Mouse (Mus musculus): ENCODE measurements around the gene Jkamp. TPM values are rescaled to one million over a fixed set of nuclear protein-coding genes. Genes with fewer than 3 reads are reported as not detected.

Jkamp gene
- total and polyA plus RNA-seq, 3 experiments, result 9.8 to 65.5 (median 35.7) TPM

DNA sequence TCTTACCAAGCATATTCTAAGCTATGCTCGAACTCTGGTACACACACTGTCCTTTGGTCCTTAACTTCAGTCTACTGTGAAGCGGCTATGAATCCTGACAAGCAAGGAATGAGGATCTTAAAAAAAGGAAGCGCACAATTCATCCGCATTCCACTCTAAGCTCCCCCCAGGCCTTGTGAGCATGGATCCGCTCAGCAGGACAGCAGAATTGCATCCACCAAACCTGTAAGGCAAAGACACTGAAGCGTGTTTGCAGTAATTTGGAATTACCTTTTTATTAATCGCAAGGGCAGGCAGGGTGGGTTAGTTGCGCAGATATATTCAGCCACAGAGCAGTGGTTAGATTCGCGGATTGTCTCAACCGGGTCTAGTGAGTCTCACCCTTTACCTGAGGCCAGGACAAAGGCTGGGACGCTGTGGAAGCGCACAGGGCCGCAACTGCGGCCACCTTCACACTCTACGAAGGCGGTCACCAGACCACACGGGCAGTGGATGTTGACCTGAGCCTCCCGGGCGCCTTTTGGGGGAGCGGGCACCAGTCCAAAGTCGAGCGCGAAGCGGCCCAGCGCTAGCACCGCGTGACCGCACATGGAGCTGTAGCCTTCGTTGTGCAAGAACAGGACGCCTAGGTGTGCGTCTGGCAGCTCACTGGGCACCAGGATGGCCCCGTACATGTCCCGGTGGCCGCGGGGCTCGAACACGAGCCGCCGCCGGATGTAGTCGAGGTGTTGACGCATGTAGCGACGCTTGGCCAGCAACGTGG, 947 bp upstream of the Jkamp start:
- no peak for DNase-seq (ENCODE audit: low spot score)
- H3K4me1 ChIP-seq (ENCODE audit: insufficient read depth, low read depth, low read length), result peaks cover 40% of the 10 kb centered on the region

DNA sequence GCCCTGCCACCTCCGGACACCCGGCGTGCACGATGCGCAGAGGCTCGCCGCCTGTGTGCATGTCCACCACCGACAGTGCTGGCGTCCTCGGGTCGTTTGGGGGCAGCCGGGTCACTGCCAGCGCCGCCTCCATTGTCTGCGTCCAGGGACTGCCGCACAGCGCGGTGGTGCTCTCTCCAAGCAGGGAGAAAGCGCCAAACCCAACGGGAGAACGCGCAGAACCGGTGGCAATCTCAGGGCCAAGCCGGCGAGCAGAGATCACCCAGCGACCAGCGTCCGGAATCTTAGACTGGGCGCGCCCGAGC, 413 bp upstream of the Jkamp start:
- Histone ChIP-seq H3K4me3 (ENCODE audit: low read depth, low read length) (peak overlapping the region; percentile 75), H3K4me1 (ENCODE audit: insufficient read depth, low read depth, low read length) (peaks cover 40% of the 10 kb centered on the region), H3K27me3 (ENCODE audit: insufficient read depth, low read length) (peaks cover 18% of the 10 kb centered on the region), H3K36me3 (replicated peaks) (peaks cover 5% of the 10 kb centered on the region), H3K9me3 (replicated peaks) (no peaks in the 10 kb centered on the region)
- ATAC-seq (ENCODE audit: extremely low read depth, insufficient number of reproducible peaks, low FRiP score, poor library complexity, severe bottlenecking) (0 out of 2 replicates have a peak, but pooled peaks have one; percentile 0), DNase-seq (ENCODE audit: low spot score) (peak; percentile 48)
- no peak for TF ChIP-seq GATA2 (IDR thresholded peaks at IDR 0.05; ENCODE audit: borderline replicate concordance, low read depth, low read length)
- TF ChIP-seq TAL1 (conservative IDR thresholded peaks at IDR 0.05; ENCODE audit: low read depth, low read length), result no peak
- no peak for TF ChIP-seq POLR2AphosphoS5 (IDR thresholded peaks at IDR 0.05; ENCODE audit: insufficient replicate concordance, low read depth, low read length)
- TF ChIP-seq CTCF (IDR thresholded peaks at IDR 0.05; ENCODE audit: low read depth, low read length), result no peak
- no peak for TF ChIP-seq GATA1 (IDR thresholded peaks at IDR 0.05; ENCODE audit: borderline replicate concordance, low read length)

More for the DNA sequence above, 947 bp upstream of the Jkamp start:
- H3K36me3 ChIP-seq (replicated peaks), result peaks cover 2% of the 10 kb centered on the region
- ATAC-seq (ENCODE audit: extremely low read depth, insufficient number of reproducible peaks, low FRiP score, poor library complexity, severe bottlenecking), result no peak
- no peak for TF ChIP-seq CTCF (IDR thresholded peaks at IDR 0.05; ENCODE audit: low read depth, low read length)
- TF ChIP-seq POLR2AphosphoS5 (IDR thresholded peaks at IDR 0.05; ENCODE audit: insufficient replicate concordance, low read depth, low read length), result no peak
- TF ChIP-seq GATA2 (IDR thresholded peaks at IDR 0.05; ENCODE audit: borderline replicate concordance, low read depth, low read length), result no peak
- no peak for TF ChIP-seq GATA1 (IDR thresholded peaks at IDR 0.05; ENCODE audit: borderline replicate concordance, low read length)
- TF ChIP-seq TAL1 (conservative IDR thresholded peaks at IDR 0.05; ENCODE audit: low read depth, low read length), result no peak
- peak overlapping the region; percentile 75 for H3K4me3 ChIP-seq (ENCODE audit: low read depth, low read length)
- peaks cover 18% of the 10 kb centered on the region for H3K27me3 ChIP-seq (ENCODE audit: insufficient read depth, low read length)
- H3K9me3 ChIP-seq (replicated peaks), result no peaks in the 10 kb centered on the region

DNA sequence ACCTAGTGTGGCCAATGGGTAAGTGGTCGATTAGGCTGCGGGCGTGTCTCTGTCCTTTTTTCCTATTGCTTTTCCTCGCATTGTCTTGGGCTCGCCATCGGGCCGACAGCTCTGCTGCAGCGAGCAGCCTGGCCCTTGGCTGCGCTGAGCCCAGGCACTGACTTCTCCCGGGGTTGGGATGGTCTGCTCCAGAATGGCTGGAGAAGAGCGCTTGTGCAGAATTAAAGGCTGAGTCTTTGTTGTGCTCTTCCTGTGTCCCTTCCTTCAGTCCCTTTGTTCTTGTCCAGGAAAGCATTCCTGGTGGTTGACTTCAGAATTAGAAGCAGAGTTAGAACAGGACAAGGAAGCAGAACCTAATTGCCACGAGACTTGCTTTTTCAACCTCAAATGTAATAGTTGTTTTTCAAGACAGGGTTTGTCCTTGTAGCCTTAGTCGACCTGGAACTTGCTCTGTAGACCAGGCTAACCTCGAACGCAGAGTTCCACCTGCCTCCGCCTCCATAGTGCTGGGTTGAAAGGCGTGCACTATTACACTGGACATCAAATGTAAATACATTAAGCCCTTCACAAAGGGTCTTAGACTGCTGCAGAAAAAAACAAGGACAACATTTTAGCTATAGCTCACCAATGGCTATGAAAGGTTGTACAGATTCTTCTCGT, 907 bp downstream of the Jkamp start:
- Histone ChIP-seq H3K4me3 (ENCODE audit: low read depth, low read length) (peak overlapping the region; percentile 75), H3K27me3 (ENCODE audit: insufficient read depth, low read length) (peaks cover 11% of the 10 kb centered on the region; the same call in 1 of the 2 replicates), H3K4me1 (ENCODE audit: insufficient read depth, low read depth, low read length) (peaks cover 39% of the 10 kb centered on the region), H3K9me3 (replicated peaks) (no peaks in the 10 kb centered on the region), H3K36me3 (replicated peaks) (peaks cover 13% of the 10 kb centered on the region)
- ATAC-seq (ENCODE audit: extremely low read depth, insufficient number of reproducible peaks, low FRiP score, poor library complexity, severe bottlenecking), result no peak
- no peak for TF ChIP-seq POLR2AphosphoS5 (IDR thresholded peaks at IDR 0.05; ENCODE audit: insufficient replicate concordance, low read depth, low read length)
- no peak for TF ChIP-seq CTCF (IDR thresholded peaks at IDR 0.05; ENCODE audit: low read depth, low read length)
- TF ChIP-seq GATA1 (IDR thresholded peaks at IDR 0.05; ENCODE audit: borderline replicate concordance, low read length), result no peak
- no peak for TF ChIP-seq GATA2 (IDR thresholded peaks at IDR 0.05; ENCODE audit: borderline replicate concordance, low read depth, low read length)
- no peak for TF ChIP-seq TAL1 (conservative IDR thresholded peaks at IDR 0.05; ENCODE audit: low read depth, low read length)
- no peak for DNase-seq (ENCODE audit: low spot score)

DNA sequence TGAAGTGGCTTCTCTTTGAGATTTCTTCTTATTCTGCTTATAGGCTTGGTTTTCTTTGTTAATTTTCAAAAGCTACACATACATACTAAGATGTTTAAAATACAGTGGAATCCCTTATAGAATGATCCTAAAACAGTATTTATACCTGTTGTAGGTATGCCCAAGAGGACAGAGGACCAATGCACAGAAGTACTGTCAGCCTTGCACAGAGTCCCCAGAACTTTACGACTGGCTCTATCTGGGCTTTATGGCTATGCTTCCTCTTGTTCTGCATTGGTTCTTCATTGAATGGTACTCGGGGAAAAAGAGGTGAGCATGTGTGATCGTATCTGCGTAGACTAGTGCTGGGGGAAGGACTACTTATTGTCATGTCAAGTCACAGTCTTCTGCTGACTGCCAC, 4.4 kb downstream of the Jkamp start:
- Histone ChIP-seq H3K4me1 (ENCODE audit: insufficient read depth, low read depth, low read length) (peaks cover 22% of the 10 kb centered on the region), H3K27me3 (ENCODE audit: insufficient read depth, low read length) (peaks cover under 1% of the 10 kb centered on the region; the same call in 1 of the 2 replicates), H3K36me3 (replicated peaks) (peaks cover 48% of the 10 kb centered on the region), H3K9me3 (replicated peaks) (no peaks in the 10 kb centered on the region), H3K4me3 (ENCODE audit: low read depth, low read length) (no peak overlapping the region)
- TF ChIP-seq CTCF (IDR thresholded peaks at IDR 0.05; ENCODE audit: low read depth, low read length) (no peak), TAL1 (conservative IDR thresholded peaks at IDR 0.05; ENCODE audit: low read depth, low read length) (no peak), GATA2 (IDR thresholded peaks at IDR 0.05; ENCODE audit: borderline replicate concordance, low read depth, low read length) (no peak), POLR2AphosphoS5 (IDR thresholded peaks at IDR 0.05; ENCODE audit: insufficient replicate concordance, low read depth, low read length) (no peak), GATA1 (IDR thresholded peaks at IDR 0.05; ENCODE audit: borderline replicate concordance, low read length) (no peak)
- no peak for DNase-seq (ENCODE audit: low spot score)
- ATAC-seq (ENCODE audit: extremely low read depth, insufficient number of reproducible peaks, low FRiP score, poor library complexity, severe bottlenecking), result no peak

DNA sequence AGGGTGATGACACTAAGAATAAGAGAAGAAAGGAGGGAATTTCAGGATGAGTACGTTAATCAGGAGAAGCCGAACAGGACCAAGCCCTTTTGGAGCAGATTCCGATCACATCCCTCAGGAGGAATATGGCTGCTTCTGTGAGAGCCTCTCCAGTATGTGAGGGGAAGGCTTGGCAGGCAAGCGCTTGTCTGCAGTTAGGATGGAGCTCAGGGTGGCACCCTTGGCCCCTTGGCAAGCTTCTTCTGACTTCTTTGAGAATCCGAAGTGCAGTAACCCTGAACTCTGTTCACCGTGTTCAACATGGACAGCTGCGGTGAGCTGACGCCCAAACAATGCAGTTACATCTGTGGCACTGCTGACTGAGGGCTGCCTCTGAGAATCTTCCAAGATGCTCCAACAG, 11.6 kb downstream of the Jkamp start:
- TF ChIP-seq GATA2 (IDR thresholded peaks at IDR 0.05; ENCODE audit: borderline replicate concordance, low read depth, low read length) (no peak), TAL1 (conservative IDR thresholded peaks at IDR 0.05; ENCODE audit: low read depth, low read length) (no peak), CTCF (IDR thresholded peaks at IDR 0.05; ENCODE audit: low read depth, low read length) (no peak), POLR2AphosphoS5 (IDR thresholded peaks at IDR 0.05; ENCODE audit: insufficient replicate concordance, low read depth, low read length) (no peak), GATA1 (IDR thresholded peaks at IDR 0.05; ENCODE audit: borderline replicate concordance, low read length) (no peak)

DNA sequence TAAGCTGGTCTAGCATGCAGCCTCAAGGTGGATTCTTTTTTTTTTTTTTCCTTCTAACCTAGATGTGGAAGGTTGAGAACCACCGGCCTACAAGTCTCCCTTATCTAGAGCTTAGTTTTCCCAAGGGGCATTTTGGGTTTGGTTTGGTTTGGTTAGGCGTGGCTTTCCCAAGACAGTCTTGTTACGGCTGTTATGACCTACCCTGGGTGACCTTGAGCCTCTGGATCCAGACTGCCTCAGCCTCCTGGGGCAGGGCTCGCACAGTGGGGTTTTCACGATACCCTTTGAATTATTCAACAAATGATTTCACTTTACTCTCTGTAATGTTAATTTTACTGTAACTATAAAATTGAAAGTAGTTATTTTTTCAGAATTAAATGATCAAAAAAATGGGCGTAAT, 17.4 kb downstream of the Jkamp start:
- Histone ChIP-seq H3K4me3 (ENCODE audit: low read depth, low read length) (no peak overlapping the region), H3K36me3 (replicated peaks) (peaks cover 27% of the 10 kb centered on the region), H3K9me3 (replicated peaks) (no peaks in the 10 kb centered on the region), H3K27me3 (ENCODE audit: insufficient read depth, low read length) (peaks cover 9% of the 10 kb centered on the region), H3K4me1 (ENCODE audit: insufficient read depth, low read depth, low read length) (no peaks in the 10 kb centered on the region; the same call in 1 of the 2 replicates)
- DNase-seq (ENCODE audit: low spot score) (no peak), ATAC-seq (ENCODE audit: extremely low read depth, insufficient number of reproducible peaks, low FRiP score, poor library complexity, severe bottlenecking) (no peak)
- no peak for TF ChIP-seq GATA1 (IDR thresholded peaks at IDR 0.05; ENCODE audit: borderline replicate concordance, low read length)
- TF ChIP-seq CTCF (IDR thresholded peaks at IDR 0.05; ENCODE audit: low read depth, low read length), result no peak
- no peak for TF ChIP-seq POLR2AphosphoS5 (IDR thresholded peaks at IDR 0.05; ENCODE audit: insufficient replicate concordance, low read depth, low read length)
- TF ChIP-seq TAL1 (conservative IDR thresholded peaks at IDR 0.05; ENCODE audit: low read depth, low read length), result no peak
- no peak for TF ChIP-seq GATA2 (IDR thresholded peaks at IDR 0.05; ENCODE audit: borderline replicate concordance, low read depth, low read length)

More for the DNA sequence above, 11.6 kb downstream of the Jkamp start:
- ATAC-seq (ENCODE audit: extremely low read depth, insufficient number of reproducible peaks, low FRiP score, poor library complexity, severe bottlenecking), result no peak
- Histone ChIP-seq H3K36me3 (replicated peaks) (peaks cover 82% of the 10 kb centered on the region), H3K4me1 (ENCODE audit: insufficient read depth, low read depth, low read length) (no peaks in the 10 kb centered on the region), H3K4me3 (ENCODE audit: low read depth, low read length) (no peak overlapping the region), H3K27me3 (ENCODE audit: insufficient read depth, low read length) (no peaks in the 10 kb centered on the region), H3K9me3 (replicated peaks) (no peaks in the 10 kb centered on the region)
- no peak for DNase-seq (ENCODE audit: low spot score)

All from G1E (cell line).